Mouse (Mus musculus) kidney, adult 9 months (tissue): ENCODE measurements around the gene Grin3a.
"Not testable (repeated sequence)": the region's sequence is repeated elsewhere in the genome, so short reads cannot be mapped to it uniquely, and the experiment has no call there.

Source experiments
- DNase-seq: peaks from one replicate; pipeline ENCODE4 v3.0.0; 2022

Gene Grin3a

DNA sequence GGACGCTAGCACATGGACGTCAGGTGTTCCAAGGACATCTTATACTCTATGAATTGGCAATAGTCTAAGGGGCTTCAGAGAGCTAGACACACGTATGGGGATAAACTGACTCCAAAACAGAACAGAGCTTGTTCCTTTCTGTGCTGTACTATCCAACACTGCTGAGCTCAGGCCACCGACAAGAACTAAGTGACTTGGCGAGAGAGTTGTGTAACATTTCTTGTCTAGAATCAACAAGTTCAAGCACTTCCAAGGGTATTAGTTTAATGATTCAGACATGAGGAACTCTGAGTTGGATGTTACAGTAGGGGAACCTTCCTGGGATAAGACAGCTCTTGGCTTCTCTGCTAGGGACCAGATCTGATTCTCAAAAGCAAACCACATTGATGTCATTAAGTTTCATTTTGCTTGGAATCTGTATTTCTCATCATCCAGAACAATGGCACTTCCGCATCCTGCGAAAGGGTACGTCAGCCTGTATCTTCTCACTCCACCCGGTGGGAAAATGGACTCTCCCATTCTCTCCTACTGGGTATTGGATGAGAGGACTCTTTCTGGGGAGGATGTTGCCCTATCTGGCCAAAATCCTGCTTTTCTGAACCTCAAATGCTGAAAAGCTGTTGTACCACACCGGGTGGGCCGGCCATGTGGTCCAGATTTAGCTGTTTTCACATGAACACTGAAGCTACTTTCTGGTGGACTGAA, 165.2 kb downstream of the Grin3a start:
- no peak for DNase-seq

GRCm38 (mm10) chr4:49676790-49677189, 168.8 kb downstream of the Grin3a start:
- no peak for DNase-seq

DNA sequence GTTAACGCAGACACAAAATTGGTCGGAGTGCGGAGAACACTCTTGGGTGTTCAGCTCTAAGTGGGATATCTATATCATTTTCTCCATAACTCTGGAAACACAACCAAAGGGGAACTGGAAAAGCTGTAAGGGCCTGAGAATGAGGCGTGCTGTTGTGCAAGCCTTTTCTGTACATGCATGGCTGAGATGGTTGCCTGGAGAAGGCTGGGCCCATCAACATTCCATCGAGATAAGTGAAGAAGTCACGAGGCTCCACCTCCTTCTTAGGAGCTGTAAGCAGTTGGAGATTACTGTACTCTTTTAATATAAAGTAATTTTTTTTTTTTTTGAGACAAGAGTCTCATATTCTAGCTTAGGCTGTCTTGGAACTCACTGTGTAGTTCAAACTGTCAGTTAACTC, 169.5 kb downstream of the Grin3a start:
- DNase-seq = no peak

- no peak for DNase-seq
Measured at GRCm38 (mm10) chr4:49664850-49665249, 180.7 kb downstream of the Grin3a start.

GRCm38 (mm10) chr4:49662231-49662630, 183.3 kb downstream of the Grin3a start:
- no peak for DNase-seq

DNA sequence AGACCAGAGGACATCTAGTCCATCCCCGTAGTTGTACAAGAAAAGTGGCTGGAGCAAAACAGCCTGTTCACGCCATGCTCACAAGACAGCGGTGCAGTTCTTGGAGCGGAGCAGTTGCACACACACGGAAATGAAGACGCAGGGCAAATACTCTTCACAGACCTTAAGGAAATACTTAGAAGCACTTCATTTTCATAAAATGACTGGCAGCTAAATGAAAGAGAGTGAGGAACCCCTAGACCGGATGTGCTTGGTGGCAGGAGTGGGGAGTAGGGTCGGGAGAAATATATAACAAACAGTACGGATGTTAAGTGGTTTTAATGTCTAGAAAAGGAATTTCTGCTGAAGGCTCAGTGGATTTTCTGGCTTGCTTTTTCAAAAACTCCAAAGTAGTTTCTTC, 183.9 kb downstream of the Grin3a start:
- DNase-seq = no peak

DNA sequence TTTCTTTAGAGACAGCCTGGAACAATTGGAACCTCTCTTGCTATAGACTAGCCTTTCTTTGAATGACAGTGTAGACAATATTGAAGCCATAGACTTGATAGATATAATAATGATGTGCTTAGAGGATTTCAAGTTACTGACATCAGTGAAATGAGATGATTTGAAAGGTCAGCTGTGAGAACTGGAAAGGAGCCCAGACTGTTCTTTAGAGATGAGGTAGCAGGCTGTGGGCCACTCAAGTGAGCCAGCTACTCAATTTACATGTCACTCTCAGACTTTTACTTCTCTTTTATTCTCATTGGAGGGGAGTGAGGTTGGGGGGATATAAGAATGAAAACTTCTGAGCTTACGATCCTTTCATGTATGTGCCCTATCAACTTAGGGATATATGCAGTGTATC, 186.1 kb downstream of the Grin3a start:
- no peak for DNase-seq

GRCm38 (mm10) chr4:49639913-49640312, 205.6 kb downstream of the Grin3a start:
- no peak for DNase-seq

GRCm38 (mm10) chr4:49637821-49638220, 207.7 kb downstream of the Grin3a start:
- no peak for DNase-seq

DNA sequence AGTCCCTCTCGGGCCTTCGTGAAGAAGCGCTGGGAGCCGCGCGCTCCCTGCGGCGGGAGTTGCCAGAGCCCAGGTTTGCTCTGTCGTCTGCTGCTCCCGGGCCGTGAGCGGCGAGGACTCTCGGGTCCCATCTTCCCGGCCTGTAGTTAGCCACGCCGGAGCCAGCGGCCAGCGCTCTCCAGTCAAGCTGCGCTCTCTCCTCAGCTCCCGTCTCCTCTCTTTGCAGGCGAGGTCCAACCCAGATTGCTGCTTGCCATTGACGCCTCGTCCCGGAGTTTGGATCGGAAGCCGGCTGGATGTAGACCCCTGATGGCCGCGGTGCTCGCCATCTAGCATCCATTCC, 213.4 kb downstream of the Grin3a start:
- DNase-seq = no peak

- DNase-seq = peak; percentile 97
Measured at GRCm38 (mm10) chr4:49631319-49632138, 214.0 kb downstream of the Grin3a start, which contains the start of gene Rnf20. TSS of gene Rnf20 (plus strand) at chr4:49632006.

DNA sequence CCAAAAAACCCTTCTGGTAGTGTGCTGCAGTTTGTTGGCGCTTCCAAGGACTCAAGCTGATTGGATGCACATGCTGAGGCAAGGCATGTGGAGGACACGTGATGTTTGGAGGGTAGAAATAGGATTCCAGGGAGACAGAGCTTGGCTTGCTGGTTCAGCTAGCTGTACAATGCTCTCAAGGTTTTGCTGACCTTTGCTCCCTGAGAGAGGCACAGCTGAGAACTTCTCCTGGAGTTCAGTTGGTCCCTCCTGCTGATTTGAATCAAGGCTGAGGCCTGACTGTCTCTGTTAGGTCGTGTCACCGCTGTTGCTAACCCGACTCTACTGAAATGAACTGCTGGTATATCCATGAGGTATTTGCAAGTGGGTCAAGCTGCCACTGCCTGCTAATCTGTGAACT, 216.6 kb downstream of the Grin3a start:
- DNase-seq = peak; percentile 74

- peak; percentile 86 for DNase-seq
Measured at GRCm38 (mm10) chr4:49626973-49627372, 218.6 kb downstream of the Grin3a start.

DNA sequence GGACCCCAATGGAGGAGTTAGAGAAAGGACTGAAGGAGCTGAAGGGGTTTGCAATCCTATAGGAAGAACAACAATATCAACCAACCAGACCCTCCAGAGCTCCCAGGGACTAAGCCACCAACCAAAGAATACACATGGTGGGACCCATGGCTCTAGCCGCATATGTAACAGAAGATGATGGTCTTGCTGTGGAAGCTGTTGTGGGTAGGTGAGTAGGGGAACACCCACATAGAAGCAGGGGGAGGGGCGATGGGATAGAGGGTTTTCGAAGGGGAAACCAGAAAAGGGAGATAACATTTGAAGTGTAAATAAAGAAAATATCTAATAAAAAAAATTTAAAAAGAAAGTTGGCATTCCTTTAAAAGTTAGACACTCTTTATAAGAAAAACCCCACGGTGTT, 220.6 kb downstream of the Grin3a start:
- DNase-seq = not testable (repeated sequence)

GRCm38 (mm10) chr4:49623916-49624315, 221.6 kb downstream of the Grin3a start:
- peak; percentile 51 for DNase-seq

DNA sequence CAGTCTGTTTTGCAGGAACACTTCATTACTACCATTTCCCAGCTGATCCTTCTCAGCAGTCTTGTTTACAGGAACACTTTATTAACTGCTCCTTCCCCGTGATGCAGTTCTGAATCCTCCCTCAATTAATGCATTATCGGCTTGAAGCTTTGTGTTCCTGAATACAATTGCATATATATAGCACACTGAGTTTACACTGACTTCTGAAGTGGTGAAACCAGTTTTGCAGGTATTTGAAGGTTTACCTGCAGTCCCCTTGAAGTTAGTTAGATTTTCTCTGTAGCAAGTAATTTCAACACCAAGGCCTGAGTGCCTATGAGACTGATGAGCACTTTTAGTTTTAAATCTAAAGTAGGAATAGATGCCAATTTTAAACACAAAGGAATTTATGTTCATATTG, 223.3 kb downstream of the Grin3a start:
- no peak for DNase-seq

- DNase-seq = not testable (repeated sequence)
Measured at GRCm38 (mm10) chr4:49619861-49620260, 225.7 kb downstream of the Grin3a start.

- DNase-seq = no peak
Measured at GRCm38 (mm10) chr4:49616924-49617323, 228.6 kb downstream of the Grin3a start.
